Mouse (Mus musculus): ENCODE results near the gene Ankrd27. TPM values are rescaled to one million over a fixed set of nuclear protein-coding genes. Genes with fewer than 3 reads are reported as not detected.

Gene Ankrd27
- polyA plus RNA-seq, 1 experiment = 41.6 TPM

DNA sequence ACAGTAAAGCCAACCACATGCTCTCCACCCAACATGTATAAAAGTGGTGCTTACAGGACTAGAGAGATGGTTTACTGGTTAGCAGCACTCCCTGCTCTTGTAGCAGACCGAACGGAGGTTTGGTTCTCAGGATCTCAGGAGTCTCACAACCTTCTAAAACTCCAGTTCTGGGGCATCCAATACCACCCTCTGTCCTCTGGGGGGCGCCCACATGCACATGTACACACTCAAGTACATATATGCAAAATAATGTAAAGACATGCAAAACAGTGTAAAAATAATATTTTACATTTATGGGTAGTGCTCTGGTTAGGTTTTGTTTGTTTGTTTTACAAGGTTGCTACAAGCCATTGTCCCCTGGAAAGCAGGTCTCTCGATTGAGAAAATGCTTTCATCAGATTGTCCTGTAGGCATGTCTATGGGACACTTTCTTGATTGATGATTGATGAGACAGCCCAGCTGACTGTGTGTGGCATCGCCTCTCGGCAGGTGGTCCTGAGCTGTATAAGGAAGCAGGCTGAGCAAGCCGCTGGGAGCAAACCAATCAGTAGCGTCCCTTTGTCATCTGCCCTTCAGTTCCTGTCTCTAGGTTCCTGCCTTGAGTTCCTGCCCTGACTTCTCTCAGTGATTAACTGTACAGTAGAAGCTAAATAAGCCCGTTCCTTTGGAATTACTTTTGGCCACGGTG, 65.7 kb downstream of the Ankrd27 start:
- Histone ChIP-seq H3K36me3 (ENCODE audit: control insufficient read depth, insufficient read depth, low read length) (no peaks in the 10 kb centered on the region), H3K4me3 (ENCODE audit: control insufficient read depth, insufficient read depth, low read length) (no peak overlapping the region), H3K27me3 (ENCODE audit: control insufficient read depth, insufficient read depth, low read length) (no peaks in the 10 kb centered on the region), H3K27ac (ENCODE audit: control insufficient read depth, insufficient read depth, low read length) (no peak overlapping the region), H3K4me1 (replicated peaks; ENCODE audit: control insufficient read depth, insufficient read depth, low read length) (peaks cover 2% of the 10 kb centered on the region)
- TF ChIP-seq CTCF (IDR thresholded peaks at IDR 0.05; ENCODE audit: borderline replicate concordance, control insufficient read depth, extremely low read depth, insufficient read depth, low read length, poor library complexity) (no peak), POLR2A (IDR thresholded peaks at IDR 0.05; ENCODE audit: control insufficient read depth, extremely low read depth, insufficient read depth, low read length, poor library complexity) (no peak)
- WGBS = 89% methylated on average over 10 of the region's 10 CpGs
- DNase-seq = no peak

DNA sequence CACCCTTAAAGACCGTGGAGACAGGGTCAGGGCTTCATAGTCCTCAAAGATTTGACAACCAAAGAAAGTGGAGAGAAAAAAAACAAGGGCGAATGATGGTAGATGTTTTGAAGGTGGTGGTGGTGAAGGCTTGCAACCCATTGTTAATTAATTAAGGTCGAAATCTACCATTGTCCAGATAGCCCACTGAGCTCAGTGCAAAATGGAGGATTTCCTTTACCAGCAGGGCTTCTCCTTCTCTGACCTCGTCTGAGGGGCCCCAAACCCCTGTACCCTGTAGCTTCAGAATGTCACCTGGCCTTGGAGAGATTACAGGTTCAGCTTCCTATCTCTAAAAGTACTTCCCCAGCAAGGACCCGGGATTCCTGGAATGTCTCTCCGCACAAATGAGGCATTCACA, 71.8 kb downstream of the Ankrd27 start:
- Histone ChIP-seq H3K4me1 (replicated peaks; ENCODE audit: control insufficient read depth, insufficient read depth, low read length) (no peaks in the 10 kb centered on the region), H3K36me3 (ENCODE audit: control insufficient read depth, insufficient read depth, low read length) (no peaks in the 10 kb centered on the region), H3K4me3 (ENCODE audit: control insufficient read depth, insufficient read depth, low read length) (no peak overlapping the region), H3K27me3 (ENCODE audit: control insufficient read depth, insufficient read depth, low read length) (no peaks in the 10 kb centered on the region), H3K27ac (ENCODE audit: control insufficient read depth, insufficient read depth, low read length) (no peak overlapping the region)
- 67% methylated on average over 6 of the region's 6 CpGs for WGBS
- DNase-seq = no peak
- TF ChIP-seq CTCF (IDR thresholded peaks at IDR 0.05; ENCODE audit: borderline replicate concordance, control insufficient read depth, extremely low read depth, insufficient read depth, low read length, poor library complexity) = no peak
- no peak for TF ChIP-seq POLR2A (IDR thresholded peaks at IDR 0.05; ENCODE audit: control insufficient read depth, extremely low read depth, insufficient read depth, low read length, poor library complexity)

DNA sequence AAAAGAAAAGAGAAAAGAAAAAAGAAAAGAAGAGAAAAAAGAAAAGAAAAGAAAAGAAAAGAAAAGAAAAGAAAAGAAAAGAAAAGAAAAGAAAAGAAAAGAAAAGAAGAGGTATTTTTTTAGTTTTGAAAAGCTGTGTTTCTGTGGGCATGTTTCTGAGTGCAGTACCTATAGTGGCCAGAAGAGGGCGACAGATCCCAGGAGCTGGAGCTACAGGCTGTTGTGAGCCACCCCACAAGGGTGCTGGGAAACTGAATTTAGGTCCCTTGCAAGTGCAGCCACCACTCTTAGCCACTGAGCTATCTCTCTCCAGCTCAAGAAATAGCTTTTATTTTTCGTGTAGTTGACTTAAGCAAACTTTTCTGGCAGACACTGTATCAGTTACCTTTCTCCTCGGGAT, 73.1 kb downstream of the Ankrd27 start:
- WGBS = 54% methylated on average over 3 of the region's 3 CpGs
- no peaks in the 10 kb centered on the region for H3K4me1 ChIP-seq (replicated peaks; ENCODE audit: control insufficient read depth, insufficient read depth, low read length)
- peak; percentile 63 for DNase-seq

DNA sequence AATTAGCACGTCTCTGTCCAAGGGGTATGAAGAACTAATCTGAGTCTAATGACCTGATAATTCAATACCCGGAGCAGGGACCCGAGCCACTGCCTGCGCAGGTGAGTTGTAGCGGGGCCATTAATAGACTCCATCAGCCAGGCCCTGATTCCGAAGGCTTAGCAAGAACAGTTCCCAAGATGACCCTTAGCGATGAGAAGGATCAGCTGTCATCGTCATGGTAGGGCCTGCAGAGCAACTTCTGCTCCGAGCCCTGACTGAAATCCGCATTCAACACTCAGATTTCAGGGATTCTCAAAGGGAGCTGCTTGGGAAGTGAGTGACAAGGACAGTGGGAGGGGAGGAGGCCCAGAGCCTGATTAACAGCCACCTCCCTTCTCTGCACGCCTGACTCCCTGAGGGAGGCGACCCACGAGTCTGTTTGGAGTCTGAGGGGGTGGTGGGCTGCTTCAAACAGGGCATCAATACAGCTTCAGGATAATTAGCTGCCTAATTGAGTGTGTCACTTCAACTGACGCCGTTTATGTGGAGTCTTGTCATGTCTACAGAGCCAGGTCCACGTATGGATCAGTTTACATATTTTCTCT, 77.8 kb downstream of the Ankrd27 start:
- Histone ChIP-seq H3K4me3 (ENCODE audit: control insufficient read depth, insufficient read depth, low read length) (no peak overlapping the region), H3K27ac (ENCODE audit: control insufficient read depth, insufficient read depth, low read length) (no peak overlapping the region), H3K27me3 (ENCODE audit: control insufficient read depth, insufficient read depth, low read length) (no peaks in the 10 kb centered on the region), H3K4me1 (replicated peaks; ENCODE audit: control insufficient read depth, insufficient read depth, low read length) (peaks cover 2% of the 10 kb centered on the region; the same call in 1 of the 2 replicates), H3K36me3 (ENCODE audit: control insufficient read depth, insufficient read depth, low read length) (no peaks in the 10 kb centered on the region)
- 91% methylated on average over 16 of the region's 16 CpGs for WGBS
- TF ChIP-seq POLR2A (IDR thresholded peaks at IDR 0.05; ENCODE audit: control insufficient read depth, extremely low read depth, insufficient read depth, low read length, poor library complexity) (no peak), CTCF (IDR thresholded peaks at IDR 0.05; ENCODE audit: borderline replicate concordance, control insufficient read depth, extremely low read depth, insufficient read depth, low read length, poor library complexity) (no peak)
- no peak for DNase-seq

More for the DNA sequence above, 73.1 kb downstream of the Ankrd27 start:
- TF ChIP-seq POLR2A (IDR thresholded peaks at IDR 0.05; ENCODE audit: control insufficient read depth, extremely low read depth, insufficient read depth, low read length, poor library complexity) (no peak), CTCF (IDR thresholded peaks at IDR 0.05; ENCODE audit: borderline replicate concordance, control insufficient read depth, extremely low read depth, insufficient read depth, low read length, poor library complexity) (peak; percentile 64; the same call in 1 of the 2 replicates)
- no peaks in the 10 kb centered on the region for H3K27me3 ChIP-seq (ENCODE audit: control insufficient read depth, insufficient read depth, low read length)
- H3K36me3 ChIP-seq (ENCODE audit: control insufficient read depth, insufficient read depth, low read length) = no peaks in the 10 kb centered on the region
- no peak overlapping the region for H3K4me3 ChIP-seq (ENCODE audit: control insufficient read depth, insufficient read depth, low read length)
- H3K27ac ChIP-seq (ENCODE audit: control insufficient read depth, insufficient read depth, low read length) = no peak overlapping the region

DNA sequence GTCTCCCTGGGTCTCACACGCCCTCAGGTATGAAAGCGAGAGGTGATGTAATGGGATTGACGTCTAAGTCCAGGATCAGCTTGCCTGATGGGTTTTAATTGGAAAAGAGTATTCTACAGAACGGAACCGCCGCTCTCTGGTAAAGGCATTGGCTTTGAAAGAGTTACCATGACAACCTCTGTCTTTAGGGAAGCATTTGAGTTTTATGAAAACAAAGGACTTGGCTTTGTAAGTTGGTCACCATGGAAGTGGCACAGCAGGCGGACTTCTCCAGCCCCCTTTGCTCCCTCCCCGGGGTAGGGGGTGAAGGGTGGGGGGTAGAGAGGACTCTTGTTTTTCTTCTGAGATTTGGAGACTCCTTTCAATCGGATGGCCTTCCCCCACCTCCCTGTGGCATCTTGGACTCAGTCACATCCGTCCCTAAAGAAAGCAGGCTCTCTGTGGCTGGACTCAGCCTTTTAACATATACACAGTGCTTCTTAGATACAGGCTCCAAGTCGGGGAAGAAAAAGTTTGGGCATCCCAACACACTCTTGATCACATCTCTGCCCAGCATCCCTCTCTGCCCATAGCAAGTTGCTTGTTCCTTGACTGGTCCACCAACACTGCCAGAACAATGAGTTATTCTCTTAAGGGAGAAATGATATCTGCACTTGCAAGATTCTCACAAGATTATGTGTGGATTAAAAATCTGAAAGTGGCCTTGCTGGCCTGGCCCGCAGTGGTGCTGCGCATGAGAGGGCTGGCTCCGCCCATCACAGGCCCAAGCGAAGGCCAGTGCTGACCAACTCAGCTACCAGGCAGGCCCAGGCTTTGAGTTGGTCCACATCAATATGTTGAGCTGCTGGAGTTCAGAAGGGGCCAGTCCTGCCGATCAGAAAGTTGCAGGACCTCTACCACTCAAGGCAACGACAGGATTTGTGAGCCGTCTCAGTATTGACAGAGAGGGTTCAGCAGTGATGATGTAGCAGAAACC, 82.3 kb downstream of the Ankrd27 start:
- Histone ChIP-seq H3K27ac (ENCODE audit: control insufficient read depth, insufficient read depth, low read length) (no peak overlapping the region), H3K4me3 (ENCODE audit: control insufficient read depth, insufficient read depth, low read length) (no peak overlapping the region), H3K36me3 (ENCODE audit: control insufficient read depth, insufficient read depth, low read length) (no peaks in the 10 kb centered on the region), H3K4me1 (replicated peaks; ENCODE audit: control insufficient read depth, insufficient read depth, low read length) (peaks cover 2% of the 10 kb centered on the region; the same call in 1 of the 2 replicates), H3K27me3 (ENCODE audit: control insufficient read depth, insufficient read depth, low read length) (no peaks in the 10 kb centered on the region)
- WGBS = 88% methylated on average over 18 of the region's 18 CpGs
- TF ChIP-seq POLR2A (IDR thresholded peaks at IDR 0.05; ENCODE audit: control insufficient read depth, extremely low read depth, insufficient read depth, low read length, poor library complexity) (no peak), CTCF (IDR thresholded peaks at IDR 0.05; ENCODE audit: borderline replicate concordance, control insufficient read depth, extremely low read depth, insufficient read depth, low read length, poor library complexity) (no peak)
- DNase-seq = no peak

DNA sequence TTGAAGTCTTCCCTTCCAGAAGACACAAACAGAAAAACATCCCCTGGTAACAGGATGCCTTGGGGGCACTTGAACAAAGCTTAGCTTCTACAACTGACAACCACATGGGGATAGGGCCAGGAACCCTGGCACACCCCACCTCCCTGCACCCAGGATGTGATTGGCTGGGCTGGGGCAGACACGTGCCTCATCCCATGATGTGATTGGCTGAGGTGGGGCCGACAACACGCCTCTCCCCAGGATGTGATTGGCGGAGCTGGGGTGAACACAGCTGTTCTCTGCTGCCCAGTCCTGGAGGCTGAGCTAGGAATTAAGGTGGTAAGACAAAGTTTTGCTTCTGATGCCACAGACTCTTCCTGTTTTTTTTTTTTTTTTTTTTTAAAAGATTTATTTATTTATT, 92.9 kb downstream of the Ankrd27 start:
- no peaks in the 10 kb centered on the region for H3K4me1 ChIP-seq (replicated peaks; ENCODE audit: control insufficient read depth, insufficient read depth, low read length)
- H3K36me3 ChIP-seq (ENCODE audit: control insufficient read depth, insufficient read depth, low read length) = no peaks in the 10 kb centered on the region
- WGBS = 88% methylated on average over 4 of the region's 4 CpGs
- H3K27me3 ChIP-seq (ENCODE audit: control insufficient read depth, insufficient read depth, low read length) = no peaks in the 10 kb centered on the region
- TF ChIP-seq POLR2A (IDR thresholded peaks at IDR 0.05; ENCODE audit: control insufficient read depth, extremely low read depth, insufficient read depth, low read length, poor library complexity) = no peak
- TF ChIP-seq CTCF (IDR thresholded peaks at IDR 0.05; ENCODE audit: borderline replicate concordance, control insufficient read depth, extremely low read depth, insufficient read depth, low read length, poor library complexity) = no peak
- H3K4me3 ChIP-seq (ENCODE audit: control insufficient read depth, insufficient read depth, low read length) = no peak overlapping the region
- no peak for DNase-seq
- H3K27ac ChIP-seq (ENCODE audit: control insufficient read depth, insufficient read depth, low read length) = no peak overlapping the region
